Mouse (Mus musculus): ENCODE measurements around the gene Gdf2. TPM values are rescaled to one million over a fixed set of nuclear protein-coding genes. Genes with fewer than 3 reads are reported as not detected.

Gene Gdf2
- not detected in 2 replicates for polyA plus RNA-seq (2015; fragmentation: Nextera tagmentation; extraction: Ambion mirVana)

- Histone ChIP-seq H3K36me3 (ENCODE audit: control insufficient read depth, insufficient read depth) (no peaks in the 10 kb centered on the region), H3K9me3 (ENCODE audit: control insufficient read depth) (no peaks in the 10 kb centered on the region), H3K4me2 (replicated peaks; ENCODE audit: low read depth) (no peak within 1 kb of the TSS), H3K27ac (ENCODE audit: low read depth, low read length) (no peak within 1 kb of the TSS), H3K4me1 (replicated peaks; ENCODE audit: control insufficient read depth, insufficient read depth, low read length) (no peaks in the 10 kb centered on the region), H3K27me3 (replicated peaks; ENCODE audit: control insufficient read depth, insufficient read depth, low read length) (no peaks in the 10 kb centered on the region), H3K9ac (ENCODE audit: low read depth, low read length) (no peak within 1 kb of the TSS), H3K4me3 (ENCODE audit: low read depth, low read length) (no peak within 1 kb of the TSS)
- 49% methylated on average over 8 of the region's 8 CpGs for WGBS
- TF ChIP-seq CTCF (IDR thresholded peaks at IDR 0.05; ENCODE audit: low read depth): no peak
- no peak for ATAC-seq
Observed at GRCm38 (mm10) chr14:33940739-33941138, at the start of gene Gdf2. TSS of gene Gdf2 (plus strand) at chr14:33941039.

GRCm38 (mm10) chr14:33891507-33891906, 49.3 kb upstream of the Gdf2 start:
- Histone ChIP-seq H3K27me3 (replicated peaks; ENCODE audit: control insufficient read depth, insufficient read depth, low read length) (no peaks in the 10 kb centered on the region), H3K9me3 (ENCODE audit: control insufficient read depth) (no peaks in the 10 kb centered on the region), H3K4me1 (replicated peaks; ENCODE audit: control insufficient read depth, insufficient read depth, low read length) (no peaks in the 10 kb centered on the region), H3K27ac (ENCODE audit: low read depth, low read length) (no peak overlapping the region), H3K4me3 (ENCODE audit: low read depth, low read length) (no peak overlapping the region), H3K4me2 (replicated peaks; ENCODE audit: low read depth) (no peak overlapping the region), H3K9ac (ENCODE audit: low read depth, low read length) (no peak overlapping the region), H3K36me3 (ENCODE audit: control insufficient read depth, insufficient read depth) (no peaks in the 10 kb centered on the region)
- ATAC-seq: no peak
- 89% methylated on average over 3 of the region's 3 CpGs for WGBS
- no peak for TF ChIP-seq CTCF (IDR thresholded peaks at IDR 0.05; ENCODE audit: low read depth)

GRCm38 (mm10) chr14:33895777-33896176, 45.1 kb upstream of the Gdf2 start:
- Histone ChIP-seq H3K4me3 (ENCODE audit: low read depth, low read length) (no peak overlapping the region), H3K27me3 (replicated peaks; ENCODE audit: control insufficient read depth, insufficient read depth, low read length) (no peaks in the 10 kb centered on the region), H3K27ac (ENCODE audit: low read depth, low read length) (no peak overlapping the region), H3K4me1 (replicated peaks; ENCODE audit: control insufficient read depth, insufficient read depth, low read length) (no peaks in the 10 kb centered on the region), H3K36me3 (ENCODE audit: control insufficient read depth, insufficient read depth) (no peaks in the 10 kb centered on the region), H3K9ac (ENCODE audit: low read depth, low read length) (no peak overlapping the region), H3K9me3 (ENCODE audit: control insufficient read depth) (no peaks in the 10 kb centered on the region), H3K4me2 (replicated peaks; ENCODE audit: low read depth) (no peak overlapping the region)
- no peak for TF ChIP-seq CTCF (IDR thresholded peaks at IDR 0.05; ENCODE audit: low read depth)
- WGBS: 90% methylated on average over 5 of the region's 5 CpGs
- no peak for ATAC-seq

GRCm38 (mm10) chr14:33896628-33897300, 44.1 kb upstream of the Gdf2 start:
- no peak for ATAC-seq
- no peak overlapping the region for H3K27ac ChIP-seq (ENCODE audit: low read depth, low read length)
- WGBS: 57% methylated on average over 9 of the region's 9 CpGs

GRCm38 (mm10) chr14:33902783-33903182, 38.1 kb upstream of the Gdf2 start:
- no peak for TF ChIP-seq CTCF (IDR thresholded peaks at IDR 0.05; ENCODE audit: low read depth)
- Histone ChIP-seq H3K4me2 (replicated peaks; ENCODE audit: low read depth) (no peak overlapping the region), H3K27me3 (replicated peaks; ENCODE audit: control insufficient read depth, insufficient read depth, low read length) (no peaks in the 10 kb centered on the region), H3K9ac (ENCODE audit: low read depth, low read length) (no peak overlapping the region), H3K36me3 (ENCODE audit: control insufficient read depth, insufficient read depth) (no peaks in the 10 kb centered on the region), H3K4me3 (ENCODE audit: low read depth, low read length) (no peak overlapping the region), H3K9me3 (ENCODE audit: control insufficient read depth) (no peaks in the 10 kb centered on the region), H3K27ac (ENCODE audit: low read depth, low read length) (no peak overlapping the region), H3K4me1 (replicated peaks; ENCODE audit: control insufficient read depth, insufficient read depth, low read length) (no peaks in the 10 kb centered on the region)
- WGBS: 91% methylated on average over 4 of the region's 4 CpGs
- ATAC-seq: no peak

More at GRCm38 (mm10) chr14:33896628-33897300, 44.1 kb upstream of the Gdf2 start:
- Histone ChIP-seq H3K4me3 (ENCODE audit: low read depth, low read length) (no peak overlapping the region), H3K36me3 (ENCODE audit: control insufficient read depth, insufficient read depth) (no peaks in the 10 kb centered on the region), H3K4me1 (replicated peaks; ENCODE audit: control insufficient read depth, insufficient read depth, low read length) (no peaks in the 10 kb centered on the region), H3K9ac (ENCODE audit: low read depth, low read length) (no peak overlapping the region), H3K9me3 (ENCODE audit: control insufficient read depth) (no peaks in the 10 kb centered on the region), H3K4me2 (replicated peaks; ENCODE audit: low read depth) (no peak overlapping the region), H3K27me3 (replicated peaks; ENCODE audit: control insufficient read depth, insufficient read depth, low read length) (no peaks in the 10 kb centered on the region)
- no peak for TF ChIP-seq CTCF (IDR thresholded peaks at IDR 0.05; ENCODE audit: low read depth)

GRCm38 (mm10) chr14:33903199-33903598, 37.6 kb upstream of the Gdf2 start:
- H3K4me1 ChIP-seq (replicated peaks; ENCODE audit: control insufficient read depth, insufficient read depth, low read length): no peaks in the 10 kb centered on the region
- ATAC-seq: no peak
- no peak overlapping the region for H3K9ac ChIP-seq (ENCODE audit: low read depth, low read length)
- no peak for TF ChIP-seq CTCF (IDR thresholded peaks at IDR 0.05; ENCODE audit: low read depth)
- WGBS: 88% methylated on average over 1 of the region's 1 CpGs
- H3K36me3 ChIP-seq (ENCODE audit: control insufficient read depth, insufficient read depth): no peaks in the 10 kb centered on the region
- H3K27me3 ChIP-seq (replicated peaks; ENCODE audit: control insufficient read depth, insufficient read depth, low read length): no peaks in the 10 kb centered on the region
- H3K27ac ChIP-seq (ENCODE audit: low read depth, low read length): no peak overlapping the region
- no peaks in the 10 kb centered on the region for H3K9me3 ChIP-seq (ENCODE audit: control insufficient read depth)
- H3K4me2 ChIP-seq (replicated peaks; ENCODE audit: low read depth): no peak overlapping the region
- no peak overlapping the region for H3K4me3 ChIP-seq (ENCODE audit: low read depth, low read length)
